Mouse (Mus musculus): ENCODE measurements around the gene Il18r1. TPM values are rescaled to one million over a fixed set of nuclear protein-coding genes. Genes with fewer than 3 reads are reported as not detected.

Il18r1 gene
- polyA plus RNA-seq, 1 experiment from 2014 or later, result not detected

DNA sequence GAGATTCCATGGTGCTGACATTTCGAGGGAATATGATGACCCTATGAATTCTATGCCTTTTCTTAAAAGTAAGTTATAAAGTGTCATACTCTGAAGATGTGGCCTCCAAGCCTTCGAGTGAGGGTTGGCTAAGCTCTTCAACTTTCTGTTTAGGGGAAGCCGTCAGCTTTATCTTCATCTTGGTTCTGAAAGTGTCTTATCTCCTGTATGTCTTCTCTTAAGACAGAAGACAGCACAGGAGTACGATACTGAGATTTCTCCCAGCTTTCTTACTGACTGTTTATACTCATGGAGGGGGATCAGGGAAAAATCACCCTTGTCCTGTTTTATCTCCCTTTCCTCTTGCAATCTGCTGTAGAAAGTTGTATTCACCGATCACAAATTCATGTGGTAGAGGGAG, 9.0 kb downstream of the Il18r1 start:
- Histone ChIP-seq H3K4me2 (ENCODE audit: low read depth, low read length) (no peak overlapping the region), H3K9me3 (ENCODE audit: control insufficient read depth, low read length) (no peaks in the 10 kb centered on the region), H3K4me3 (ENCODE audit: low read depth, low read length) (no peak overlapping the region), H3K36me3 (ENCODE audit: control insufficient read depth, insufficient read depth, low read length) (no peaks in the 10 kb centered on the region), H3K27me3 (ENCODE audit: control insufficient read depth, insufficient read depth, low read length) (no peaks in the 10 kb centered on the region), H3K27ac (ENCODE audit: low read depth, low read length) (no peak overlapping the region), H3K9ac (replicated peaks; ENCODE audit: low read depth, low read length) (no peak overlapping the region), H3K4me1 (ENCODE audit: control insufficient read depth, insufficient read depth, low read length) (no peaks in the 10 kb centered on the region)
- no peak for ATAC-seq (ENCODE audit: low read depth)
- WGBS, result 92% methylated on average over 5 of the region's 5 CpGs

DNA sequence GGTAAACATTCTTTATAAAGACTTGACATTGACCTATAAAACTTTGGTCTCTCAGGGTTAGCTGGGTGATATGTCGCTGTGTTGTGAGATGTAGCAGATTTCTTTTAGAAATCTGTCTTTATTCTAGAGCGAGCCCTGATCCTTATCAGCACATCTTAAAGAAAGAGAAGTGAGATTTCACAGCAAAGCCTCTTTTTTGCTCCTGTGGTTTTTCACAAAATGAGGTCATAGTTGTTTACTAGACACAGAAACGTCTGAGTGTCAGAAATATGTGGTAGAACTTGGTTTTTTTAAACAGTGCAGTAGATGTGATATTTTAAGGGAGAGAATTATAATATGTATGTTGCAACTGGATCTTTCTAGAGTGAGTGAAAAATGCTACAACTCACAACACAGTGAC, 10.3 kb downstream of the Il18r1 start:
- ATAC-seq (ENCODE audit: low read depth), result no peak
- no peak overlapping the region for H3K4me3 ChIP-seq (ENCODE audit: low read depth, low read length)
- no peaks in the 10 kb centered on the region for H3K27me3 ChIP-seq (ENCODE audit: control insufficient read depth, insufficient read depth, low read length)
- H3K4me2 ChIP-seq (ENCODE audit: low read depth, low read length), result no peak overlapping the region
- H3K27ac ChIP-seq (ENCODE audit: low read depth, low read length), result no peak overlapping the region
- H3K9me3 ChIP-seq (ENCODE audit: control insufficient read depth, low read length), result no peaks in the 10 kb centered on the region
- no peaks in the 10 kb centered on the region for H3K4me1 ChIP-seq (ENCODE audit: control insufficient read depth, insufficient read depth, low read length)
- no peak overlapping the region for H3K9ac ChIP-seq (replicated peaks; ENCODE audit: low read depth, low read length)
- 76% methylated on average over 3 of the region's 3 CpGs for WGBS
- H3K36me3 ChIP-seq (ENCODE audit: control insufficient read depth, insufficient read depth, low read length), result no peaks in the 10 kb centered on the region

DNA sequence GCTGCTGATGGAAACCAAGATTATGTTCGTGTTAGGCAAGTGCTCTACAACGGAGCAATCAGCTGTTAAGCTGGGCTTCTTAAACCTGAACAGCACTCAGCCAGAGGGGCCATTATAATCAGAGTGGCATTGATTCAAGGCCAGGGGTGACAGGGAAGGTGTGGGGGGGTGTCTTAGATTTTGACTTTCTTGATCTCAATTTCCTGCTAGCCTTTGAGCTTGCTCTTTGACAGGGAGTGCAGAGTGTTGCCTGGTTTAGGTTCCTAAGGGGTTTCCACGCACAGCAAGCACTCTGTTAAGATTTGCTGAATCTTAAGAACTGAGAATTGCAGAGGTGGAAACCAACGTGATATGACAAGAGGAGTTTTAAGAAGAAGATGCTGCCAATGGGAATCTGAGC, 11.4 kb downstream of the Il18r1 start:
- Histone ChIP-seq H3K4me1 (ENCODE audit: control insufficient read depth, insufficient read depth, low read length) (no peaks in the 10 kb centered on the region), H3K4me3 (ENCODE audit: low read depth, low read length) (no peak overlapping the region), H3K9me3 (ENCODE audit: control insufficient read depth, low read length) (no peaks in the 10 kb centered on the region), H3K4me2 (ENCODE audit: low read depth, low read length) (no peak overlapping the region), H3K27me3 (ENCODE audit: control insufficient read depth, insufficient read depth, low read length) (no peaks in the 10 kb centered on the region), H3K27ac (ENCODE audit: low read depth, low read length) (no peak overlapping the region), H3K9ac (replicated peaks; ENCODE audit: low read depth, low read length) (no peak overlapping the region), H3K36me3 (ENCODE audit: control insufficient read depth, insufficient read depth, low read length) (no peaks in the 10 kb centered on the region)
- 84% methylated on average over 4 of the region's 4 CpGs for WGBS
- no peak for ATAC-seq (ENCODE audit: low read depth)

DNA sequence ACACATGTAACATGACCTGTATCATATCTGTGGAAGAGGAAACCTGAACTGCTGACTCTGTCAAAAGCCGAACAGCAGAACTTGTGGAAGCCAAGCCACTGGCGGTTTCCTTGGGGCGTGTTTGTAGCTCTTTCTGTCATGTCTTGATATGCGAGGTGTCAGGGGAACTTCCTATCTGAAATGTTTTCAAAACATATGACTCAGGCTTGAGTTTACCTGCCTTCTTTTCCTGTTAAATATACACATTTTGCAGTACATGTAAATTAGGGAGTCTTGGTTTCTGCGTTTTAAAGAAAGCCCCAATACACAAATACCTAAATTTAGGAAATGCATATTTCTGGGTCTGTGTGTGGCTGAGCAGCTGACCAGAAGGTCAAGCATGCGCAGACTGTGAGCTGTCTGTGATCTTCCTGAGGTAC, 14.2 kb downstream of the Il18r1 start:
- Histone ChIP-seq H3K36me3 (ENCODE audit: control insufficient read depth, insufficient read depth, low read length) (no peaks in the 10 kb centered on the region), H3K4me2 (ENCODE audit: low read depth, low read length) (no peak overlapping the region), H3K27me3 (ENCODE audit: control insufficient read depth, insufficient read depth, low read length) (no peaks in the 10 kb centered on the region), H3K9ac (replicated peaks; ENCODE audit: low read depth, low read length) (no peak overlapping the region), H3K9me3 (ENCODE audit: control insufficient read depth, low read length) (no peaks in the 10 kb centered on the region), H3K4me1 (ENCODE audit: control insufficient read depth, insufficient read depth, low read length) (no peaks in the 10 kb centered on the region), H3K27ac (ENCODE audit: low read depth, low read length) (no peak overlapping the region), H3K4me3 (ENCODE audit: low read depth, low read length) (no peak overlapping the region)
- 89% methylated on average over 6 of the region's 6 CpGs for WGBS
- no peak for ATAC-seq (ENCODE audit: low read depth)

DNA sequence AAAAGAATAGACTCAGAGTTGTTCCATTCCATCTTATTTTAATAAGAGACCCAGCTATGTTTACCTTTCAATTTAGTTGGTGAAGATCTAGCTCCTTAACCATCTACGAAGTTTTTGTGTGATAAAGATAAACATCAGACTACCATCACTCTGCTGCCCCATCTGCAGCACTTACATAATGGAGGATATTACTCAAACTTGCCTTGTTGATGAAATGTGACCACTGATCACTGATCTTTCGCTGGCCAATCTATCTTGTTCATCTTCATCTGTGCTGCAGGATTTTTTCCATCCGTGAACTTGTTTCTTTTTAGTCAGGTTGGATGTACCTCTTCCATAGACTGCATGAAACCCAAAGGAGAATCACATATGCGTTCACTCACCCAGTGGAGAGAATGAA, 29.2 kb downstream of the Il18r1 start:
- no peak for ATAC-seq (ENCODE audit: low read depth)
- no peak overlapping the region for H3K9ac ChIP-seq (replicated peaks; ENCODE audit: low read depth, low read length)
- H3K4me2 ChIP-seq (ENCODE audit: low read depth, low read length), result no peak overlapping the region
- no peak overlapping the region for H3K4me3 ChIP-seq (ENCODE audit: low read depth, low read length)
- H3K4me1 ChIP-seq (ENCODE audit: control insufficient read depth, insufficient read depth, low read length), result no peaks in the 10 kb centered on the region
- H3K27ac ChIP-seq (ENCODE audit: low read depth, low read length), result no peak overlapping the region
- H3K27me3 ChIP-seq (ENCODE audit: control insufficient read depth, insufficient read depth, low read length), result no peaks in the 10 kb centered on the region
- no peaks in the 10 kb centered on the region for H3K36me3 ChIP-seq (ENCODE audit: control insufficient read depth, insufficient read depth, low read length)
- H3K9me3 ChIP-seq (ENCODE audit: control insufficient read depth, low read length), result no peaks in the 10 kb centered on the region
- 89% methylated on average over 4 of the region's 4 CpGs for WGBS

DNA sequence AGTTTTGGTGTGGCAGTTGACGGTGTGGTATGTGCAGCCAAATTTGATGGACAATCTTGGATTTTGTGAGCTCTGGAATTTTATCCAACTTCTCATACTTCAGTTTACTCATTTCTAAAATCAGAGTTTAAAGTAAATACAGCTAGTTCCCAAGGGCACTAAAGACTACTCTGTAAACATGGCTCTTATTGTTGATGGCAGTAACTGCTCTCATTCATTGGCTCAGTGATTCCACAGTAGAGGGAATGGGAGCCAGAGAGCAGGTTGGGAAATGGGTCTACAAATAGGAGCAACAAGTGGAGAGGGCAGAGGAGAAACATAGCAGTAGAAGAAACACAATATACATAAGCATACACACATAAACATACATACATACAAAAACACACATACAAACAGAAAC, 34.4 kb downstream of the Il18r1 start:
- WGBS, result 93% methylated on average over 1 of the region's 1 CpGs
- Histone ChIP-seq H3K9ac (replicated peaks; ENCODE audit: low read depth, low read length) (no peak overlapping the region), H3K9me3 (ENCODE audit: control insufficient read depth, low read length) (no peaks in the 10 kb centered on the region), H3K4me1 (ENCODE audit: control insufficient read depth, insufficient read depth, low read length) (no peaks in the 10 kb centered on the region), H3K27me3 (ENCODE audit: control insufficient read depth, insufficient read depth, low read length) (no peaks in the 10 kb centered on the region), H3K4me2 (ENCODE audit: low read depth, low read length) (no peak overlapping the region), H3K27ac (ENCODE audit: low read depth, low read length) (no peak overlapping the region), H3K4me3 (ENCODE audit: low read depth, low read length) (no peak overlapping the region), H3K36me3 (ENCODE audit: control insufficient read depth, insufficient read depth, low read length) (no peaks in the 10 kb centered on the region)
- no peak for ATAC-seq (ENCODE audit: low read depth)

DNA sequence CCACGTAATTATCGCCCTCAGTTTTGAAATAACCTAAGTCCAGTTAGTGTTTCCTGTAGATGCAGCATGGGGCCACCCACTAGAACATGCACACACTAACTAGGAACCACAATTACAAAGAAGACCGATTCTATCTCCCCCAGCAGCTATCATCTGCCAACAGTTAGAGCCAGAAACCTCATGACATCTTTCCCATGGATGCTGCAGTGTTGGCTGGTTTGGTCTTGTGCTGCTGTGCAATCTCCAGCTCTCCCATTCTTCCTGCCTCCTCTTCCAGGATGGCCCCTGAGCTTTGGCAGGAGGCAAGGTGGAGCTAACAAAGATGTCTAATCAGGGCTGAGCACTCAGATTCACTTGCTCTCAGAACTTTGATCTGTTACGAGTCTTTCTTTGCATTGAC, 35.8 kb downstream of the Il18r1 start:
- H3K4me3 ChIP-seq (ENCODE audit: low read depth, low read length), result no peak overlapping the region
- no peaks in the 10 kb centered on the region for H3K27me3 ChIP-seq (ENCODE audit: control insufficient read depth, insufficient read depth, low read length)
- 88% methylated on average over 4 of the region's 4 CpGs for WGBS
- no peak overlapping the region for H3K4me2 ChIP-seq (ENCODE audit: low read depth, low read length)
- no peak overlapping the region for H3K27ac ChIP-seq (ENCODE audit: low read depth, low read length)
- H3K9ac ChIP-seq (replicated peaks; ENCODE audit: low read depth, low read length), result no peak overlapping the region
- no peaks in the 10 kb centered on the region for H3K9me3 ChIP-seq (ENCODE audit: control insufficient read depth, low read length)
- H3K36me3 ChIP-seq (ENCODE audit: control insufficient read depth, insufficient read depth, low read length), result no peaks in the 10 kb centered on the region
- no peaks in the 10 kb centered on the region for H3K4me1 ChIP-seq (ENCODE audit: control insufficient read depth, insufficient read depth, low read length)
- no peak for ATAC-seq (ENCODE audit: low read depth)

DNA sequence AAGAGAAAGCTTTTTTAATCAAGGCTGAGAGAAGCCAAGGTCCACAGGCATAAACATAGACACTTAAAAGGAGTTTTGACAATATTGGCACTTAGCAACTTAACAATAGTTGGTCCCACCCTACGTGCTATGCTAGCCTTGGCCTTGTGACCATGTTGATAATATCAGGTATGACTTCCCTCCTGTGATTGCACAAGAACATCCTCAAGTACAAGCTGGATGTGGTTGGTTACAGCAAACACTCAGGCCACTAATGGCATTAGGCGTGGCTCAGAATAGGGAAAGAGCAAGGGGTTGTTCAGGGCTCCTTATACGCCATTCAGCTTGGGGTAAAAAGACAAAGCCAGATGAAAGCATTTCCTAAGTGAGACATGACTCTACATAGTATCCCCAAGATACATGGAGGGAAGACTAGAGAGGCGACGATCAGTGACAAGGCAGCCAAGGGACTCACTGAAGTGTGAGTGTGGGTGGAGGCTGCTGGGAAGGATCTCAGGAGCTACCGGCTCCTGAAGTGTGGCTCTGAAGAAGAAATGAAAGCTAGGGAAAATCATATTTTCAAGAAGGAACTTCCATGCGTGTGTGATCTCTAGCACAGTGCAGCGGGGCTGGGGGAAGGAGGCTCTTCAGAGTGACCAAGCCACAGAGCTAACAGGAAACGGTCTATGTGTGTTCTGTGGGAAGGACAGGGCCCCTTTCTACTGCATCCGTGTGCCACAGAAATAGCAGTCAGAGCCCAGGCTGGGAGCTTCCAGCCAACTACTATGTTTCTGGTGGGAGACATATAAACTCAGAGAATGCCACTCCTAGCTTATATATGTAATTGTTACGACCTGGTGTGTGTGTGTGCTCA, 36.4 kb downstream of the Il18r1 start:
- no peak overlapping the region for H3K9ac ChIP-seq (replicated peaks; ENCODE audit: low read depth, low read length)
- H3K4me1 ChIP-seq (ENCODE audit: control insufficient read depth, insufficient read depth, low read length), result no peaks in the 10 kb centered on the region
- no peak for ATAC-seq (ENCODE audit: low read depth)
- no peak overlapping the region for H3K4me2 ChIP-seq (ENCODE audit: low read depth, low read length)
- WGBS, result 89% methylated on average over 11 of the region's 11 CpGs
- no peaks in the 10 kb centered on the region for H3K9me3 ChIP-seq (ENCODE audit: control insufficient read depth, low read length)
- no peaks in the 10 kb centered on the region for H3K27me3 ChIP-seq (ENCODE audit: control insufficient read depth, insufficient read depth, low read length)
- no peak overlapping the region for H3K27ac ChIP-seq (ENCODE audit: low read depth, low read length)
- no peaks in the 10 kb centered on the region for H3K36me3 ChIP-seq (ENCODE audit: control insufficient read depth, insufficient read depth, low read length)
- no peak overlapping the region for H3K4me3 ChIP-seq (ENCODE audit: low read depth, low read length)

DNA sequence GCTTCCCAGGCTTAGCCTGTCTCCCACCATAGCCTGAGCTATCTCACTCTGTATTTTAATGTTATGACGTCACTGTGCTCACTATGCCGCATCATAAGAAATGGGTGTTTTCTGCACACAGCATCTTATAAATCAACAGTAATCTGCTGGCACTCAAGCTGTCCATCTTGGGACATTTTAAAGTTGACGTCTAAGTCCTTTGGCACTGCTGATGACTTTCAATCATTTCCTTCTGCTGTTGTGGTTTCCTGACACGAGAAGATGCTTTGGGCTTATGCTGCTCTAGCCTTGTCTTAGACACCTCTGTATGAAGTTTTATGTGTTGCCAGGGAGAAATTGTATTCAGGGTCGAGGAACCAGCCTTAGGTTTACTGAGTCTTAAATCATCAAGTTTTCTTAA, 39.2 kb downstream of the Il18r1 start:
- no peak overlapping the region for H3K4me3 ChIP-seq (ENCODE audit: low read depth, low read length)
- 83% methylated on average over 5 of the region's 5 CpGs for WGBS
- no peak overlapping the region for H3K4me2 ChIP-seq (ENCODE audit: low read depth, low read length)
- H3K27me3 ChIP-seq (ENCODE audit: control insufficient read depth, insufficient read depth, low read length), result no peaks in the 10 kb centered on the region
- no peaks in the 10 kb centered on the region for H3K9me3 ChIP-seq (ENCODE audit: control insufficient read depth, low read length)
- no peak for ATAC-seq (ENCODE audit: low read depth)
- no peak overlapping the region for H3K9ac ChIP-seq (replicated peaks; ENCODE audit: low read depth, low read length)
- no peaks in the 10 kb centered on the region for H3K36me3 ChIP-seq (ENCODE audit: control insufficient read depth, insufficient read depth, low read length)
- no peak overlapping the region for H3K27ac ChIP-seq (ENCODE audit: low read depth, low read length)
- no peaks in the 10 kb centered on the region for H3K4me1 ChIP-seq (ENCODE audit: control insufficient read depth, insufficient read depth, low read length)

Measured in neural tube, embryonic 14.5 days (tissue).